Mouse (Mus musculus) lung, embryonic 14.5 days (tissue): ENCODE results near the gene Ehd2. TPM values are rescaled to one million over a fixed set of nuclear protein-coding genes. Genes with fewer than 3 reads are reported as not detected.

ENCODE experiments used
- ATAC-seq: fragments of 200-750 bp; cut with Nextera tagmentation; 2 replicates; pipeline ENCODE4 v1.8.0; 2017; ENCODE audit warnings: mild to moderate bottlenecking, moderate TSS enrichment, moderate library complexity; ENCODE audit not compliant: insufficient read depth
- DNase-seq: peaks from one replicate; pipeline ENCODE4 v3.0.0-alpha.2; 2015
- H3K27ac ChIP-seq: fragments of 300-500 bp; sonication (generic); 2 replicates; pipeline ENCODE4 v1.5.1; 2014; ENCODE audit warnings: low read depth, mild to moderate bottlenecking, moderate library complexity
- H3K27me3 ChIP-seq: fragments of 300-500 bp; sonication (generic); 2 replicates; pipeline ENCODE4 v1.6.1; 2014; ENCODE audit warnings: low read length, control low read depth; ENCODE audit not compliant: insufficient read depth
- H3K36me3 ChIP-seq: fragments of 300-500 bp; sonication (generic); 2 replicates; pipeline ENCODE4 v1.6.1; 2014; ENCODE audit warnings: control low read depth; ENCODE audit not compliant: insufficient read depth
- H3K4me1 ChIP-seq: fragments of 300-500 bp; sonication (generic); 2 replicates; pipeline ENCODE4 v1.6.1; 2014; ENCODE audit warnings: antibody characterized with exemption, control low read depth; ENCODE audit not compliant: insufficient read depth
- H3K4me2 ChIP-seq: fragments of 300-500 bp; sonication (generic); 2 replicates; pipeline ENCODE4 v1.6.1; 2014; ENCODE audit warnings: mild to moderate bottlenecking
- H3K4me3 ChIP-seq: fragments of 300-500 bp; sonication (generic); 2 replicates; pipeline ENCODE4 v1.5.1; 2014; ENCODE audit warnings: low read depth, low read length
- H3K9ac ChIP-seq: fragments of 300-500 bp; sonication (generic); 2 replicates; pipeline ENCODE4 v1.6.1; 2014
- H3K9me3 ChIP-seq: fragments of 300-500 bp; sonication (generic); 2 replicates; pipeline ENCODE4 v1.6.1; 2016; ENCODE audit warnings: low read depth, low read length, control low read depth
- CTCF ChIP-seq: IDR thresholded peaks from 2 replicates; pipeline ENCODE4 v1.5.1; 2016; ENCODE audit warnings: antibody characterized with exemption, low read depth
- WGBS: fragments of 180-500 bp; shearing (Covaris S2); extraction: QIAGEN DNeasy Blood & Tissue Kit; methylation state at CpG from one replicate; pipeline ENCODE4 v1.1.7; 2014; 5-methylcytosine and 5-hydroxymethylcytosine counted together
- polyA plus RNA-seq: library from polyadenylated mRNA; unstranded; fragments of >200 nt; fragmentation: Nextera tagmentation; extraction: Ambion mirVana; gene quantifications from 2 replicates; pipeline ENCODE4 v1.2.1, GENCODE M21; 2014

Ehd2 gene
- polyA plus RNA-seq, 1 experiment from 2014 or later: 61.2 TPM

DNA sequence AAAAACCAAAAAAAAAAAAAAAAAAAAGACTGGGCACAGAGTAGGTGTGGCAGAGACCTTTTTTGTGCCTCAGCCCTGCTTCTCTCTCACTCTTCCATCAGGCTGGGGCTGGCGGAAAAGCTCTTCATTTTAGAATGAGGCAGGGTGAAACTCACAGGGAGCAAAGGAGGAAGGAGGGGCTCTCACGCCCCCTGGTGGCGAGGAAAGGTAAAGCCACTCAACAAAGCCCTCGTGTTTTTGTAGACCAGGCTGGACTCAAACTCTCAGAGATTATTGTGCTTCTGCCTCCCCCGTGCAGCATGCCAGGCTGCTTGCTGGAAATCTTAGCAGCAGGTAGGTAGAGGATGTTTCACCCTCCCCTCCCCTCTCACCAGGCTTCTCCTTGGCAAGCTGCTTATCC, 7.3 kb upstream of the Ehd2 start:
- no peaks in the 10 kb centered on the region for H3K9me3 ChIP-seq
- H3K27me3 ChIP-seq: no peaks in the 10 kb centered on the region
- 62% methylated on average over 5 of the region's 5 CpGs for WGBS
- no peak overlapping the region for H3K27ac ChIP-seq
- peaks cover 82% of the 10 kb centered on the region for H3K36me3 ChIP-seq
- no peak for ATAC-seq
- peak; percentile 78 for TF ChIP-seq CTCF
- DNase-seq: peak; percentile 55
- no peak overlapping the region for H3K4me3 ChIP-seq
- H3K4me2 ChIP-seq: no peak overlapping the region
- no peaks in the 10 kb centered on the region for H3K4me1 ChIP-seq
- H3K9ac ChIP-seq: no peak overlapping the region

DNA sequence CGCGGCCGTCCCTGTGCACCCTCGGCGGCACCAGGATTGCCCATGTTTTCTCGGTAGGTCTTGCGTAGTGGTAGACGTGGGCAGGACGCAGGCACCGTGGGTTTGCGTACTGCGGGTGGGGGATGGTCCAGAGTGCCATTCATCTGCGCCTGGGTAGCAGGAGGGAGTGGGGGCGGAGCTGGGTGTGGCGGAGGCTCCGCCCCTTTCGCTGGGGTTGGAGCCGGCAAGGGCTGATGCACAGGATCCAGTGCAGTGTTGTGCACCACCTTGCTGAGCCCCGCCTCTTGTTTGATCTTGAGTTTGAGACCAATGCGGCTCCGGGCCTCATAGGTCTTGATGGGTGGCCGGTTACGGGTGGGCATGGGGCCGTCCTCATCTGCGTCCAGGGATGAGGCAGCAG, 4.9 kb upstream of the Ehd2 start:
- H3K27me3 ChIP-seq: no peaks in the 10 kb centered on the region
- H3K4me2 ChIP-seq: no peak overlapping the region
- no peak overlapping the region for H3K9ac ChIP-seq
- peaks cover 58% of the 10 kb centered on the region for H3K36me3 ChIP-seq
- no peak for TF ChIP-seq CTCF
- no peaks in the 10 kb centered on the region for H3K4me1 ChIP-seq
- no peak overlapping the region for H3K27ac ChIP-seq
- no peak overlapping the region for H3K4me3 ChIP-seq
- ATAC-seq (no peak), DNase-seq (no peak)
- 74% methylated on average over 25 of the region's 25 CpGs for WGBS
- H3K9me3 ChIP-seq: no peaks in the 10 kb centered on the region

DNA sequence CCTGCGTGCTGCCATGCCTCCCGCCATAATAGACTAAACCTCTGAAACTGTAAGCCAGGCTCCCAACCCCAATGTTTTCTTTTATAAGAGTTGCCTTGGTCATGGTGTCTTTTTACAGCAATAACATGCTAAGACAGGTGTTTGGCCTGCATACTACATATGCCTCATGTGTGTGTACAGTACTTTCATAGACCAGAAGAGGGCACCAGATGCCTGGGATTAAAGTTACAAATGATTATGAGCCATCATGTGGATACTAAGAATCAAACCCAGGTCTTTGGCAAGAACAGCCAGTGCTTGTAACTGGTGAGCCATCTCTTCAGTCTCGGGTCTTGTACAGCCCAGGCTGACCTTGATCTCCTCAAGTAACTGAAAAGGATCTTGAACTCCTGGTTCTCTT, 2.3 kb upstream of the Ehd2 start:
- no peak for ATAC-seq
- Histone ChIP-seq H3K27me3 (no peaks in the 10 kb centered on the region), H3K4me2 (no peak overlapping the region), H3K36me3 (peaks cover 38% of the 10 kb centered on the region), H3K9me3 (no peaks in the 10 kb centered on the region), H3K4me1 (0 out of 2 replicates have a peak, but pooled peaks cover 3% of the 10 kb centered on the region), H3K9ac (no peak overlapping the region), H3K4me3 (no peak overlapping the region), H3K27ac (no peak overlapping the region)
- TF ChIP-seq CTCF: peak; percentile 35
- WGBS: 78% methylated on average over 3 of the region's 3 CpGs
- DNase-seq: peak; percentile 35

DNA sequence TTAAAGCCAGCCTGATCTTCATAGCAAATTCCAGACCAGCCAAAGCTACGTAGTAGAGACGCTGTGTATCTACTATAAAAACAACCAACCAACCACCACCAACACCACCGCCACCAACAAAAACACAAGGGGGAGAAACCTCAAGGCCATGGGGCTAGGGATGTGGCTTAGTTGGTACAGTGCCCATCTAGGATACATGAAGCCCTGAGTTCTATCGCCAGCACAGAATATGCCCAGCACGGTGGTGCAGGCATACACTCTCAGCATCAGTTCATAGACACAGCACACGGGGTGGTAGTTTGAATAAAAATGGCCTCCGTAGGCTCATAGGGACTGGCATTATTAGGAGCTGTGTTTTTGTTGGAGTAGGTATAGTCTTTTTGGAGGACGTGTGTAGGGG, 955 bp upstream of the Ehd2 start:
- DNase-seq (no peak), ATAC-seq (no peak)
- Histone ChIP-seq H3K4me3 (no peak overlapping the region), H3K9me3 (no peaks in the 10 kb centered on the region), H3K27ac (no peak overlapping the region), H3K9ac (no peak overlapping the region), H3K4me2 (no peak overlapping the region), H3K27me3 (no peaks in the 10 kb centered on the region), H3K36me3 (peaks cover 34% of the 10 kb centered on the region), H3K4me1 (peaks cover 8% of the 10 kb centered on the region)
- 86% methylated on average over 8 of the region's 8 CpGs for WGBS
- no peak for TF ChIP-seq CTCF

DNA sequence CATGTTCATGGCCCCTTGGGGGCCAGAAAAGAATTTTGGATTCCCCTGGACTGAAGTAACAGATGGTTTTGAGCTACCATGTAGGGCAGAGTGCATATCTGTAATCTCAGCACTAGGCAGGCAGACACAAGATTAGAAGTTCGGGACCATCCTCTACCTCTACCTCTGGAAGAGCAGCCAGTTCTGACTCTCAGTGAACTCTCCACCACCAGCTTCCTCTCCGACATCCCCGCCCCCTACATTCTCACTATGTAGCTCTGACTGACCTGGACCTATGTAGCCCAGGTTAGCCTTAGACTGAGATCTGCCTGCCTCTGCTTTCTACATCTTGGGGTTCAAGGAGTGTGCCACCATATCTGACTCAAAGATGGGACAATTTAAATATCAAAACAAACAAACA, 878 bp downstream of the Ehd2 start:
- no peaks in the 10 kb centered on the region for H3K9me3 ChIP-seq
- H3K36me3 ChIP-seq: peaks cover 18% of the 10 kb centered on the region; the same call in 1 of the 2 replicates
- H3K27ac ChIP-seq: no peak overlapping the region
- no peaks in the 10 kb centered on the region for H3K27me3 ChIP-seq
- peak overlapping the region; percentile 57 for H3K4me2 ChIP-seq
- no peak for TF ChIP-seq CTCF
- H3K9ac ChIP-seq: peak overlapping the region; percentile 69; the same call in 1 of the 2 replicates
- no peak for ATAC-seq
- H3K4me1 ChIP-seq: peaks cover 22% of the 10 kb centered on the region
- WGBS: 64% methylated on average over 3 of the region's 3 CpGs
- DNase-seq: no peak
- peak overlapping the region; percentile 52 for H3K4me3 ChIP-seq

DNA sequence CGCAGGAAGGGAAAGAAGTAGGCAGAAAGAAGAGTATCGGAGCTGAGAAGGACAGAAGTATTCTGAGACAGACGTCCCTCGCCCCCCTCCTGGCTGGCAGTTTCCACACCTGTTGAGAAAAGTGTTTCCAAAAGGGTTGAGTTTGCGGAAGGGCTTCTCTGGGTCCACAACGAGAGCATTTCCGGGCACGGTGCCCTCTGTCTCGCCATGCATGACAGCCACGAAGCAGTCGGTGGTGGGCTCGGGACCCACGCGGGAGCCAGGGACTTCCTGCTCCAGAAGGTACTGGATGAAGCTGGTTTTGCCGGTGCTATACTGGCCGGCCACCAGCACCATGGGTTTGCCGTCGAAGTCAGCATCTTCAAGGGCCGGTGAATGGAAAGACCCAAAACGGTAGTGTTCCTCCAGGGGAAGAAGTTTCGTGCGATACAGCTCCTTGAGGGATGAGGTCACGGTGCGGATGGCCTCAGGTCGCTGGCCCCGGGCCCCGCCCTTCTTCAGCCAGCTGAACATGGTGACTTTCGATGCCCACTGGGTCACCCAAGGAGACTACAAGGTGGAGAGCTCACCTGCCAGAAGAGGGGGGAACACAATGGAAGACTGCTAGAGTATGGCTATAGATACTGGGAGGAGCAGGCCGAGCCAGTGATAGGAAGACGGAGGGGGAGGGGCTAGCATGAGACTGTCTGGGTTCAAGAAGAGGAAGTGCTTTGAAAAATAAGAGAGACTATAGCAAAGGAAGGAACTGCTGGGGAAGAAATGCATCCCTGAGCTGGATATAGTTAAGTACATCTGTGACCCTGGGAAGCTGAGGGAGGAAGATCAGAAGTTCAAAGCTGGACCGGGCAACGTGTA, 3.3 kb downstream of the Ehd2 start:
- Histone ChIP-seq H3K9ac (no peak overlapping the region), H3K27ac (peak overlapping the region; percentile 78), H3K4me1 (peaks cover 25% of the 10 kb centered on the region), H3K4me2 (peak overlapping the region; percentile 57), H3K27me3 (no peaks in the 10 kb centered on the region), H3K4me3 (no peak overlapping the region), H3K36me3 (peaks cover 25% of the 10 kb centered on the region), H3K9me3 (no peaks in the 10 kb centered on the region)
- no peak for ATAC-seq
- WGBS: 81% methylated on average over 32 of the region's 32 CpGs
- DNase-seq: peak; percentile 45
- no peak for TF ChIP-seq CTCF
